Mouse (Mus musculus): ENCODE results near the gene Mxd1.

DNA sequence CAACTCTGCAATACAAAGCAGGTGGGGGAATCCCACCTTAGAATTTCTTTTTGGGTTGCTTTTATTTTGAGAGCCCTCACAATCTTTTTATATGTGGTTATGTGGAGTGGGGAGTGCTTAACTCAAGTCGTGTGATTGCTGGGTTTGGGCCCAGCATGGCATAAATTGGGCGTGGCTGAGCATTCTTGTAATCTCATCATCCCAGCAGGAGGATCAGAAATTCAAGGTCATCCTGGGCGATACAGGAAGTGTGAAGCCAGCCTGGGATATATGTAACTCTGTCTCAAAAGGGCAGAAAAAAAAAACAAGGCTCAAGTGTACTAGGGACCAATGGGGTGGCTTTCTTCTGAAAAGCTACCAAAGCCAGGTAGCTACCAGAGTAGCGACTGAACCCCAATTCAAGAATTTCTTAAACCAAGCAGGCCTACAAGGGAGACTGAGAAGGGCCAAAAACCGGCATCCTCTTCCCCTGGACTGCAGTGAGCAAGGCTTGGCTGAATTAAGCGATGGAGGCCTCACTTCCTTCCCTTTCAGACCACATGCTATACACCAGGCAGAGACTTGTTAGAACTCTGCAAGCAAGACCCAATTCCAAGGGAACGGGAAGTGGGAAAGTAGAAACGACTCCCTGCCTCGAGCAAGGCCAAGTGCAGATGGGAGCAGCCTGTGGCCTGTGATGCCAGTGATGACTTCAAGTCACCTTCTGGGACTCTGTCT lies 8.6 kb downstream of the Mxd1 start:
- TF ChIP-seq POLR2A (IDR thresholded peaks at IDR 0.05; ENCODE audit: low read depth, low read length) (no peak), CTCF (IDR thresholded peaks at IDR 0.05; ENCODE audit: extremely low read depth, insufficient read length, insufficient replicate concordance, low read depth, low read length) (no peak)

Data from small intestine, adult 2 months (tissue).